Mouse (Mus musculus) brain, adult 2 months (tissue): Measurements from ENCODE around the gene Ccnb1ip1.
A peak's percentile ranks its signal among the peaks of the same experiment; 100 is the strongest.

ENCODE experiments used
- DNase-seq: peaks from one replicate; pipeline ENCODE4 v3.0.0; 2011; ENCODE audit warnings: low read depth, low spot score

Ccnb1ip1 gene

GRCm38 (mm10) chr14:50784391-50785250 is 22.9 kb downstream of the Ccnb1ip1 start:
- no peak for DNase-seq

DNA sequence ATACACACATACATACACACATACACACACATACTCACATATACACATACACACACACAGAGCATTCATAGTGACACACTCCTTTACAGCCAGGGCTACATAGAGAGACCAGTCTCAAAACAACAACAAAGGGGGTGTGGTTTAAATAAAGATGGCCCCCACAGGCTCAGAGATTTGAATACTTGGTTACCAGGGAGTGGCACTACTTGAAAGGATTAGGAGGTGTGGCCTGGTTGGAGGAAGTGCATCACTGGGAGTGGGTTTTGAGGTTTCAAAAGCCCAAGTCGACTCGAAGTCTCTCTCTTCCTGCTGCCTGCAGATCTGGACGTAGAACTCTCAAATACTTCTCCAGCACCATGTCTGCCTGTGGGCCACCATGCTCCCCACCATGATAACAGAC is 25.4 kb downstream of the Ccnb1ip1 start:
- DNase-seq = no peak

GRCm38 (mm10) chr14:50771342-50771741 is 36.2 kb downstream of the Ccnb1ip1 start:
- peak; percentile 22 for DNase-seq

DNA sequence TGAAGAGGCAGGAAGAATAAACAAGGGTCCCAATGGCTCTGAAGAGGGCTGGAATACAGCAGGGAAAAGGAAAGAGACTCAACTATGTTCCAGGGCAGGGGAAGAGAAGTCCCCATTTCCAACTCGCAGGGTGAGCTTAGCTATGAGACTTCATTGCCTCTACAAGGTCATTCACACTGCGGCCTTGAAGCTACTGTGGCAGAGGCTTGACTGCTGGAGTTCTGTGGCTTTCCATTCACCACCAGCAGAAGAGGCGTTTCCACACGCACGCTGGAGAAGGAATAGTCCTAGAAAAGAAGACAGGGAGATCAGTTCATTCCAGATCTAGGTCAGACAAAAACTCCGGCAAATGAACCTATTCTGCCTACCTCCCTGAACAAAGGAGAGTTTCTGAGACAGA is 41.8 kb downstream of the Ccnb1ip1 start:
- peak; percentile 10 for DNase-seq

DNA sequence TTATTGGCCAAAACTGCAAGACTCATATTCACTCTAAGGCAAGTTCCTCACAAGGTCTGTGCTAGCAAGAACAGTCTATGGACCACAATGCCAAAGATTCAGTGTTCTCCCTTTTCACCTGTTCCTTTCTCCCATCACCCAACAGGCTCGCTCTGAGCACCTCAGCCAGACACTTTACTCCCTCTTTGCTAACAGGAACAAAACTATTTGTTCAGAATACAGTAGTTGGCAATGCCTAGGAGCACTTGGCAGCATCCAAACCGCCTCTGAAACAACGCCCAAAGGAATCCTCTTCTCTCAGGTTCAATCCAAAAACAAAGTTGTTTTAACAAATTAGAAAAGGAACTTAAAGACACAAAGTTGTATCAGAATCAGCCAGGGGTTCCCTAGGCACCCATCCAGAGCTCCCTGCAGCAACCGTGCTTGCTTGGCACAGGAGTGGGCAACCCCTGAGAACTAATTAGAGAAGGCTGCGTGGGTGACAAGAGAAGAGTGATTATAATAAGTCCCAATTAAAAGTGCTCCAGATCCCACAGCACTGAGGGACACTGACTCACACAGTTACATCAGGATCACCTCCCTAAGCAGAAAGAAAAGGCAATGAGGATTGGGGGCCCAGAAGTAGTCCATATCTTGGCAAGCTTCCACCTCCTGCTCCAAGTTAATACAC is 49.0 kb downstream of the Ccnb1ip1 start:
- peak; percentile 76 for DNase-seq

DNA sequence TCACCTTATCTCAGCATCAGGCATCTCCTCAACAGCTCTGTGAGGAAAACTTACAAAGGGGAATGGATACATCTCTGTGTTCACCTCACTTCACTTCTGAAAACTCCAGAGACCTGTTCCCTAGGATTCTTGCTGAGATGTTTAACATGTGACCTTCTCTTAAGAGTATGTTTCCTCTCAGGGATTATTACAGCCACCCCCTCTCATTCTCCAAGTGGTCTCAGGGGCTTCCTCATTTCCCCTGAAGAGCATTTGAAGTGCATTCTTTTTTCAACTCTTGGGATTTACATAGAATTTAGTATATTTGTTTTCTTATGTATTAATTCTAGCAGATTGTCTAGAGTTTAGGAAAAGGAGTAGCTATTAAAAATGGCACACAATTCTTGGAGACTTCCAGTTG is 62.5 kb downstream of the Ccnb1ip1 start, which contains the start of gene Olfr749:
Gene Olfr749 (minus strand): TSS at position 101 of the 400 bp plus-strand sequence.
- no peak for DNase-seq

DNA sequence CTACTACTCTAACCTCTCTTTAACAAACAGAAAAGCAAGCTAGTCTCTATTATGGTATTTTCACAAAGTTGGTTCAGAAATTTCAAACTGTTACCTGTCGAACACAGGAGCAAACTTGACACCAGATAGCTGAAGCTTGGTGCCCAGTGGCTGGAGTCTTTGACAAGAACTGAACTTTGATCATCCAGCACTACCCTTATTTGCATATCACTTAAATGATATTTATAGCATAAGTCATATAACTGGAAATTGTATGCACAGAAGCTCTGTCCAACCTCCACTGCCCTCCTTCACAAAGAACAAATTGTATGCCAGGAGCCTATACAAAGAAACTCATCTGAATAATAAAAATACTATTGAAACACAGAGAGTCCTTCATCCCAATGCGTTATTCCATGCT is 65.9 kb downstream of the Ccnb1ip1 start:
- no peak for DNase-seq

- no peak for DNase-seq
Measured at GRCm38 (mm10) chr14:50740334-50740733, 67.2 kb downstream of the Ccnb1ip1 start.
